Mouse (Mus musculus): ENCODE measurements around the gene Polr2f. TPM values are rescaled to one million over a fixed set of nuclear protein-coding genes. Genes with fewer than 3 reads are reported as not detected.

The Polr2f gene
- total and polyA plus RNA-seq, 2 experiments from 2014 or later = 50.1 to 326 TPM

GRCm38 (mm10) chr15:79097611-79098025 is 43.2 kb upstream of the Polr2f start:
- DNase-seq (ENCODE audit: low spot score) (peak; percentile 67), ATAC-seq (peak; percentile 90)
- 0 out of 2 replicates have a peak, but pooled peaks cover 3% of the 10 kb centered on the region for H3K4me1 ChIP-seq (ENCODE audit: insufficient read depth, low read length)
- H3K27me3 ChIP-seq (ENCODE audit: insufficient read depth, low read length) = no peaks in the 10 kb centered on the region
- H3K36me3 ChIP-seq (ENCODE audit: insufficient read depth, low read length) = peaks cover 24% of the 10 kb centered on the region; the same call in 1 of the 2 replicates
- 39% methylated on average over 6 of the region's 6 CpGs for WGBS
- no peak overlapping the region for H3K4me3 ChIP-seq (ENCODE audit: low read length)
- no peak for TF ChIP-seq CTCF (IDR thresholded peaks at IDR 0.05; ENCODE audit: low read depth)
- H3K27ac ChIP-seq = peak overlapping the region; percentile 71; the same call in 1 of the 2 replicates
- no peaks in the 10 kb centered on the region for H3K9me3 ChIP-seq (ENCODE audit: low read length)
- no peak overlapping the region for H3K4me2 ChIP-seq (ENCODE audit: low read depth, low read length)
- no peak overlapping the region for H3K9ac ChIP-seq (replicated peaks; ENCODE audit: low read length)

GRCm38 (mm10) chr15:79098220-79098619 is 42.6 kb upstream of the Polr2f start:
- no peak overlapping the region for H3K4me3 ChIP-seq (ENCODE audit: low read length)
- no peak for TF ChIP-seq CTCF (IDR thresholded peaks at IDR 0.05; ENCODE audit: low read depth)
- no peaks in the 10 kb centered on the region for H3K27me3 ChIP-seq (ENCODE audit: insufficient read depth, low read length)
- ATAC-seq = no peak
- no peak overlapping the region for H3K9ac ChIP-seq (replicated peaks; ENCODE audit: low read length)
- WGBS = 62% methylated on average over 5 of the region's 5 CpGs
- no peaks in the 10 kb centered on the region for H3K9me3 ChIP-seq (ENCODE audit: low read length)
- H3K4me2 ChIP-seq (ENCODE audit: low read depth, low read length) = no peak overlapping the region
- peak overlapping the region; percentile 71; the same call in 1 of the 2 replicates for H3K27ac ChIP-seq
- H3K36me3 ChIP-seq (ENCODE audit: insufficient read depth, low read length) = peaks cover 23% of the 10 kb centered on the region; the same call in 1 of the 2 replicates
- 0 out of 2 replicates have a peak, but pooled peaks cover 3% of the 10 kb centered on the region for H3K4me1 ChIP-seq (ENCODE audit: insufficient read depth, low read length)
- DNase-seq (ENCODE audit: low spot score) = no peak

- 47% methylated on average over 7 of the region's 7 CpGs for WGBS
- TF ChIP-seq CTCF (IDR thresholded peaks at IDR 0.05; ENCODE audit: low read depth) = no peak
- Histone ChIP-seq H3K4me1 (ENCODE audit: insufficient read depth, low read length) (0 out of 2 replicates have a peak, but pooled peaks cover 3% of the 10 kb centered on the region), H3K27me3 (ENCODE audit: insufficient read depth, low read length) (no peaks in the 10 kb centered on the region), H3K27ac (no peak overlapping the region), H3K4me2 (ENCODE audit: low read depth, low read length) (no peak overlapping the region), H3K9me3 (ENCODE audit: low read length) (no peaks in the 10 kb centered on the region), H3K36me3 (ENCODE audit: insufficient read depth, low read length) (peaks cover 17% of the 10 kb centered on the region; the same call in 1 of the 2 replicates), H3K4me3 (ENCODE audit: low read length) (no peak overlapping the region), H3K9ac (replicated peaks; ENCODE audit: low read length) (no peak overlapping the region)
- ATAC-seq = no peak
- DNase-seq (ENCODE audit: low spot score) = peak; percentile 9
Observed at GRCm38 (mm10) chr15:79098868-79099267, 41.9 kb upstream of the Polr2f start.

DNA sequence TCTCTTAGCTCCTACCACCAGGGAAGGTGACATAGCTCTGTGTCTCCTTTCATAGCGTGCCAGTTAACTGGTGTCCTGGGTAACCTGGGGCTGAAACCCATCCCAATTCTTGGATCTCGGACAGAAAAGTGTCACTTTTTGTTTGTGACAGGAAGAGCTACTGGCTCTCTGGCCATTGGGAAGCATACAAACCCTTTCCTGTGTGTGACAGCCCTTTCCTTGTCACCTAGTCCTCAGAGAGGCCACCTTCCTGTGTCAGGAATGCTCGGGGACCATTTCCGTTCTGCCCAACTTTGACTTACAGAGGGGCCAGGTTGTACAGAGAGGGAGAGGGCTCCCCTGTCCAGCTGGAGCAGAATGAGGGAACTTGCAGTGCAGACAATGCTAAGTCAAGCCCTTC is 41.4 kb upstream of the Polr2f start:
- H3K27me3 ChIP-seq (ENCODE audit: insufficient read depth, low read length) = no peaks in the 10 kb centered on the region
- DNase-seq (ENCODE audit: low spot score) (no peak), ATAC-seq (no peak)
- no peak for TF ChIP-seq CTCF (IDR thresholded peaks at IDR 0.05; ENCODE audit: low read depth)
- H3K9me3 ChIP-seq (ENCODE audit: low read length) = no peaks in the 10 kb centered on the region
- peaks cover 11% of the 10 kb centered on the region; the same call in 1 of the 2 replicates for H3K36me3 ChIP-seq (ENCODE audit: insufficient read depth, low read length)
- 51% methylated on average over 4 of the region's 4 CpGs for WGBS
- H3K4me2 ChIP-seq (ENCODE audit: low read depth, low read length) = no peak overlapping the region
- H3K4me1 ChIP-seq (ENCODE audit: insufficient read depth, low read length) = 0 out of 2 replicates have a peak, but pooled peaks cover 3% of the 10 kb centered on the region
- H3K9ac ChIP-seq (replicated peaks; ENCODE audit: low read length) = no peak overlapping the region
- H3K27ac ChIP-seq = no peak overlapping the region
- H3K4me3 ChIP-seq (ENCODE audit: low read length) = no peak overlapping the region

GRCm38 (mm10) chr15:79100391-79100790 is 40.4 kb upstream of the Polr2f start:
- Histone ChIP-seq H3K27me3 (ENCODE audit: insufficient read depth, low read length) (no peaks in the 10 kb centered on the region), H3K9me3 (ENCODE audit: low read length) (no peaks in the 10 kb centered on the region), H3K4me3 (ENCODE audit: low read length) (no peak overlapping the region), H3K4me1 (ENCODE audit: insufficient read depth, low read length) (0 out of 2 replicates have a peak, but pooled peaks cover 3% of the 10 kb centered on the region), H3K4me2 (ENCODE audit: low read depth, low read length) (no peak overlapping the region), H3K36me3 (ENCODE audit: insufficient read depth, low read length) (0 out of 2 replicates have a peak, but pooled peaks cover 5% of the 10 kb centered on the region), H3K27ac (no peak overlapping the region), H3K9ac (replicated peaks; ENCODE audit: low read length) (no peak overlapping the region)
- no peak for DNase-seq (ENCODE audit: low spot score)
- 79% methylated on average over 4 of the region's 4 CpGs for WGBS
- TF ChIP-seq CTCF (IDR thresholded peaks at IDR 0.05; ENCODE audit: low read depth) = no peak
- no peak for ATAC-seq

- Histone ChIP-seq H3K9ac (replicated peaks; ENCODE audit: low read length) (no peak overlapping the region), H3K4me2 (ENCODE audit: low read depth, low read length) (no peak overlapping the region), H3K9me3 (ENCODE audit: low read length) (no peaks in the 10 kb centered on the region), H3K4me1 (ENCODE audit: insufficient read depth, low read length) (0 out of 2 replicates have a peak, but pooled peaks cover 3% of the 10 kb centered on the region), H3K4me3 (ENCODE audit: low read length) (no peak overlapping the region), H3K27me3 (ENCODE audit: insufficient read depth, low read length) (no peaks in the 10 kb centered on the region), H3K27ac (no peak overlapping the region), H3K36me3 (ENCODE audit: insufficient read depth, low read length) (no peaks in the 10 kb centered on the region)
- no peak for TF ChIP-seq CTCF (IDR thresholded peaks at IDR 0.05; ENCODE audit: low read depth)
- DNase-seq (ENCODE audit: low spot score) = no peak
- no peak for ATAC-seq
Observed at GRCm38 (mm10) chr15:79101531-79101930, 39.3 kb upstream of the Polr2f start.

DNA sequence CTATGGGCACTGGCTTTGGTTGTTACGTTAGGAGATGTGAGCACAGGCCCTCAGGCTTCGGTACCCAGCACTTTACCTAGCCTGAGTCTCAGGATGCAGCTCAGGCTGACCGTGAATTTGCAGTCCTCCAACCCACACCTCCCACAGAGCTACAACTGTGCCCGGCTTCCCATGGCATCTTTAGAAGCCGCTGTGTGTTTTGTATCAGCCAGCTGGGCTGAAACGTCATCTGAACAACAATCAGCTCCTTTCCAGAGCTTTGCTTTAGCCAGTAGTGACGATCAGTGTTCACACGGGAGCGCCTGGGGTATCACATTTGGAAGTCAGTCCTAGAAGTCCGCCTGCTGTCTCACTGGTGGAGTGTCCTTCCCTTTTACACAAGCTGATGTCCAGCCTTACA is 37.5 kb upstream of the Polr2f start:
- Histone ChIP-seq H3K4me2 (ENCODE audit: low read depth, low read length) (no peak overlapping the region), H3K27ac (no peak overlapping the region), H3K4me1 (ENCODE audit: insufficient read depth, low read length) (0 out of 2 replicates have a peak, but pooled peaks cover 3% of the 10 kb centered on the region), H3K27me3 (ENCODE audit: insufficient read depth, low read length) (no peaks in the 10 kb centered on the region), H3K9me3 (ENCODE audit: low read length) (no peaks in the 10 kb centered on the region), H3K9ac (replicated peaks; ENCODE audit: low read length) (no peak overlapping the region), H3K4me3 (ENCODE audit: low read length) (no peak overlapping the region), H3K36me3 (ENCODE audit: insufficient read depth, low read length) (no peaks in the 10 kb centered on the region)
- ATAC-seq (no peak), DNase-seq (ENCODE audit: low spot score) (no peak)
- WGBS = 54% methylated on average over 10 of the region's 10 CpGs
- no peak for TF ChIP-seq CTCF (IDR thresholded peaks at IDR 0.05; ENCODE audit: low read depth)

Measured in hindbrain, postnatal 0 days (tissue).